Mouse (Mus musculus) kidney, postnatal 25 days (tissue): Measurements from ENCODE around the gene Rpl10l.

Experiments
- DNase-seq, 2 experiments: peaks; one replicate each; pipeline ENCODE4 v3.0.0; 2021; ENCODE audit warnings: mixed read lengths in 2 of 2

The Rpl10l gene

DNA sequence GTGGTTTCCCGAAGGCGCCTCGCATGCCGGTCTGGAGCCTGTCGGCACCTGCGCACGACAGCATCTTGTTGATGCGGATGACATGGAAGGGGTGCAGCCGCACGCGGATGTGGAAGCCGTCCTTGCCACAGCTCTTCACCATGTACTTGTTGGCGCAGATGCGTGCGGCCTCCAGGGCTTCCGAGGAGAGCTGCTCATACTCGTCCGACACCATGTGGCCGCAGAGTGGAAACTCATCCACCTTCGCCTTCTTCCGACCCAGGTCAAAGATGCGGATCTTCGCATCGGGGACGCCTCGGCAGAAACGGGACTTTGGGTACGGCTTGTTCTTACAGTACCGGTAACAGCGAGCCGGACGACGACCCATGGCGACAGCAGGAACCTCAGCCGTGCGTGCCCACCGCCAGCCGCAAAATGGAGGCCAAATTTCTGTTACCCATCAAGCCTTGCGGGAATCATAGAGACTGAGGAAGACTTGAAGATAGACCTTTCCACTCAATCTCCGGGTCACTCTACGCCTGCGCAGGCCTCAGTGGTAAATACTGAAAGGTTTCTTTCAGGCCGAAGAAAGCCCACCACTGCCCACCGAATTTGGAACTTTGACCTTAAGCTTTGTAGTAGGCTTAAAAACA is at the start of gene Rpl10l:
Gene Rpl10l, minus strand, starts transcription at position 411 of the 632 bp plus-strand sequence.
- no peak for DNase-seq

DNA sequence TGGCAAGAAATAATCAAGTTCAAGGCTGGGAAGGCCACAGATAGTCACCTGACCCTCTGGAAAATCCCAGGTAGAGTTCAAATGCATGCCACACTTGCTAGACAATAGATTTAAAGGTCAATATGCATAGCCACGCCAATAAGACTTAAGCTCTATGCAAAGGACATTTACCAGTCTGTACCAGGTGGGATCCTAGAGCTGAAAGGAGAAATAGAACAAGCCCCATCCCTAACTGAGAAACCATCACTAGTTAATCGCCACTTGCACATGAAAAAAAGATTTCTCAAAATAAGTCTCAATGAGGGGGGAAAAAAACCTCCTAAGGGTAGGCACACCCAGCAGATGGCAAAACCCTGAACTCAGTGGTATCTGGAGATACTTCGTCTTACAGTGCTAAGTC is 8.3 kb downstream of the Rpl10l start:
- DNase-seq: no peak

DNA sequence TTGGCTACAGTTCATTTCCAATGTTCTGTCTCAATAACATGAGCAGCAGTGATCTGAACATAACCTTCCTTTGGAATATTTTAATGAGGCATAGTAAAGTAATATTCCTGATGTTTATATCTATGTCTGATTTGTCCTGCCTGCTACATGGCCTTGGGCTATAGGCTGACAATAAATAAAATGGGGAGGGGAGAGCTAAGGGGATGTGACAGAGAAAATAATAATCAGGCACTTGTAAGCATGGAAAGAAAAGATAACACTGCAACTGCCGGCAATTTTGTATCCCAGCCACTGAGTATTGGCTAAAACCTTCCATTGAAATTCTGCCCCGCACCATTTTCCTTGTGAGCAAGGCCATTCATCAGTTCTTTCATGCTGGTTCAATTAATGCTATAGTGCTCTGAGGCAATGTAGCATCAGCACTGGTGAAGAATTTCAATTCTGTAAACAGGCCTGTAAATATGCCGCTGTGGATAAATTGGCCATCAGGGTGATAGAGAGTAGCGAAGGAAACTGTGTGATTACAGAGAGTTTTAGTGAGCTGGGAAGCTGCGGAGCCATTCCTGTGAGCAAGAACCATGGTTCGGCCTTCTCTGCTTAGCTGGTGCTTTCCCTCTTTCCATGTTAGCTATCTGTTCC is 38.6 kb downstream of the Rpl10l start:
- no peak for DNase-seq

DNA sequence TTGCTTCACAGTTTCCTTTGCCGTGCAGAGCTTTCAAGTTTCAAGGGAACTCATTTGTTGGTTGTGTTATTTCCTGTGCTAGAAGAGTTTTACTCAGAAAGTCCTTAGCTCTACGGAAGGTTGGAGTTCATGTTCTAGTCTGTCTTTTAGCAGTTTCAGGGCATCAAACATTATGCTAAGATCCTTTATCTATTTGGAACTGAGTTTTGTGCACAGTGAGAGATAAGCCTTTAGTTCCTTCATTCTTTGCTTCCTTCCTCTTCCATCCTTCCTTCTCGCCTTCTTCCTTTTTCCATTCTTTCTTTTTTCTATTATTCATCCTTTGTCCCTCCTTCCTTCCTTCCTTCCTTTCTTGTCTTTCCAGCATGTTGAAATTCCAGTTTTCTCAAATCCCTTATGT is 50.0 kb downstream of the Rpl10l start:
- no peak for DNase-seq
